Mouse (Mus musculus) erythroblast, embryonic 14.5 days (primary cell): ENCODE results near the gene Crebbp.

Experiments used
- GATA1 ChIP-seq: IDR thresholded peaks from 2 replicates; pipeline ENCODE4 v1.6.1; 2012; ENCODE audit warnings: low read length, inconsistent platforms, mixed read lengths
- TAL1 ChIP-seq: IDR thresholded peaks from 3 replicates; pipeline ENCODE4 v1.6.1; 2012; ENCODE audit warnings: low read length, inconsistent platforms, mixed read lengths

DNA sequence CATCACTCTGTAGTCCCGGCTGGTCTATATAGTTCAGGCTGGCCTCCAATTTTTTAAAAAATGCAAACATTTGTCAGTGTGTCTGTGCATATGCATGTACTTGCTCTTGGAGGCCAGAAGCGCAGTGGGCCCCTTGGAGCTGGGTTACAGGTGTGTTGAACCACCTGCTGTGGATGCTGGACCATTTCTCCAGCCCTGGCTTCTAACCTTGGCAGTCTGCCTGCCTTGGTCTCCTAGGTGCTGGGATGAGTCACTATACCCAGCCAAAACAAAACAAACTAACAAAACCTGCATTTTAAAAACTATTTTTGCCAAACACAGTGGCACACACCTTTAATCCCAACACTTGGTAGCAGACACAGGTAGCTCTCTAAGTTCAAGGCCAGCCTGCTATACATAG, 43.7 kb upstream of the Crebbp start:
- no peak for TF ChIP-seq TAL1
- no peak for TF ChIP-seq GATA1
